In genomic region chr2:28915768-28916512, GRCm38 (mm10) we compare ENCODE assay signal across 9 mouse cellular contexts. TPM values are rescaled to one million over a fixed set of nuclear protein-coding genes. Genes with fewer than 3 reads are reported as not detected.
DNase-seq lines count a peak whose midpoint lies in the region; ATAC-seq lines count a peak whose summit lies in the region.
"Had no signal": no experiment of that assay in that cellular context is flagged by ENCODE, and none has a peak within 500 bp of the region (broad histone marks: within the 10 kb centered on the region; RNA-seq: fewer than 3 reads in every experiment).

No protein-coding gene starts in this region.

- H3K27ac ChIP-seq in heart, embryonic 10.5 days = no peak overlapping the region
- no peak overlapping the region for H3K27ac ChIP-seq in heart, embryonic 11.5 days (ENCODE audit: low read depth, low read length)
- peak overlapping the region; percentile 75 for H3K27ac ChIP-seq in hindbrain, embryonic 16.5 days (ENCODE audit: low read depth, low read length)
- H3K27ac ChIP-seq in liver, embryonic 13.5 days = no peak overlapping the region

- H3K27me3 ChIP-seq in heart, embryonic 10.5 days (ENCODE audit: insufficient read depth, poor library complexity, severe bottlenecking) = peaks cover 98% of the 10 kb centered on the region
- H3K27me3 ChIP-seq in heart, embryonic 11.5 days (ENCODE audit: control insufficient read depth, insufficient read depth, low read length) = peaks cover 92% of the 10 kb centered on the region
- H3K27me3 ChIP-seq in hindbrain, embryonic 16.5 days (replicated peaks; ENCODE audit: control insufficient read depth, insufficient read depth, low read length) = peaks cover 67% of the 10 kb centered on the region
- peaks cover 98% of the 10 kb centered on the region for H3K27me3 ChIP-seq in liver, embryonic 13.5 days

- peaks cover 15% of the 10 kb centered on the region for H3K4me1 ChIP-seq in heart, embryonic 10.5 days
- H3K4me1 ChIP-seq in heart, embryonic 11.5 days (ENCODE audit: control insufficient read depth, insufficient read depth, low read length) = peaks cover 8% of the 10 kb centered on the region
- H3K4me1 ChIP-seq in hindbrain, embryonic 16.5 days (ENCODE audit: control insufficient read depth, insufficient read depth, low read depth, low read length) = peaks cover 6% of the 10 kb centered on the region
- peaks cover 7% of the 10 kb centered on the region for H3K4me1 ChIP-seq in liver, embryonic 13.5 days (replicated peaks)

- no peaks in the 10 kb centered on the region for H3K9me3 ChIP-seq in heart, embryonic 10.5 days
- H3K9me3 ChIP-seq in heart, embryonic 11.5 days (replicated peaks; ENCODE audit: control insufficient read depth, low read length) = no peaks in the 10 kb centered on the region
- H3K9me3 ChIP-seq in hindbrain, embryonic 16.5 days (ENCODE audit: control insufficient read depth, low read length) = no peaks in the 10 kb centered on the region
- no peaks in the 10 kb centered on the region for H3K9me3 ChIP-seq in liver, embryonic 13.5 days (replicated peaks)

- WGBS in heart, embryonic 10.5 days = 1% methylated on average over 50 of the region's 50 CpGs
- under 1% methylated on average over 50 of the region's 50 CpGs for WGBS in heart, embryonic 11.5 days (ENCODE audit: insufficient replicate concordance)
- under 1% methylated on average over 50 of the region's 50 CpGs for WGBS in hindbrain, embryonic 16.5 days
- WGBS in liver, embryonic 13.5 days (ENCODE audit: insufficient replicate concordance) = 2% methylated on average over 50 of the region's 50 CpGs

- H3K4me2 ChIP-seq in heart, embryonic 11.5 days = no peak overlapping the region
- H3K4me2 ChIP-seq in hindbrain, embryonic 16.5 days (ENCODE audit: low read length) = peak overlapping the region; percentile 5
- H3K4me2 ChIP-seq in liver, embryonic 13.5 days = 0 out of 2 replicates have a peak overlapping the region, but pooled peaks have one; percentile 8

- no peak overlapping the region for H3K9ac ChIP-seq in heart, embryonic 11.5 days (ENCODE audit: low read depth, low read length)
- H3K9ac ChIP-seq in hindbrain, embryonic 16.5 days (ENCODE audit: low read depth, low read length) = peak overlapping the region; percentile 56
- H3K9ac ChIP-seq in liver, embryonic 13.5 days = no peak overlapping the region

- DNase-seq in heart, embryonic 10.5 days (ENCODE audit: low spot score) = peak; percentile 81
- DNase-seq in embryo, embryonic 9.5 days (ENCODE audit: extremely low spot score) = peak; percentile 79
- peak; percentile 58 for DNase-seq in liver, embryonic 13.5 days
- DNase-seq in neural tube, embryonic 10.5 days (ENCODE audit: extremely low spot score, low spot score) = peak; percentile 75
- peak; percentile 92 for DNase-seq in thymus, postnatal 25 days

- no peaks in the 10 kb centered on the region for H3K36me3 ChIP-seq in heart, embryonic 10.5 days
- H3K36me3 ChIP-seq in heart, embryonic 11.5 days (ENCODE audit: control insufficient read depth, insufficient read depth, low read length) = no peaks in the 10 kb centered on the region
- H3K36me3 ChIP-seq in hindbrain, embryonic 16.5 days (ENCODE audit: control insufficient read depth, insufficient read depth, low read length) = no peaks in the 10 kb centered on the region
- no peaks in the 10 kb centered on the region for H3K36me3 ChIP-seq in liver, embryonic 13.5 days

- H3K4me3 ChIP-seq in heart, embryonic 10.5 days = no peak overlapping the region
- no peak overlapping the region for H3K4me3 ChIP-seq in heart, embryonic 11.5 days (ENCODE audit: low read depth, low read length)
- peak overlapping the region; percentile 37 for H3K4me3 ChIP-seq in hindbrain, embryonic 16.5 days (ENCODE audit: low read length)
- H3K4me3 ChIP-seq in liver, embryonic 13.5 days (replicated peaks) = no peak overlapping the region; the same call in 1 of the 2 replicates
- H3K4me3 ChIP-seq: megakaryocyte, embryonic 14.5 days had no signal

- ATAC-seq in heart, embryonic 11.5 days (replicated peaks; ENCODE audit: insufficient number of reproducible peaks, low FRiP score, low TSS enrichment) = no peak; the same call in 1 of the 2 replicates
- peak; percentile 55; the same call in 1 of the 2 replicates for ATAC-seq in hindbrain, embryonic 16.5 days
- no peak for ATAC-seq in liver, embryonic 13.5 days (ENCODE audit: low read depth)
- ATAC-seq in erythroid progenitor cell, adult 5-6 weeks (replicated peaks; ENCODE audit: low FRiP score, poor library complexity, severe bottlenecking) = no peak

RNA-seq across cellular contexts. Expression of gene Barhl1, which starts 0.5 kb away (rescaled TPM):
- polyA plus RNA-seq in heart, embryonic 10.5 days (2016; fragmentation: Nextera tagmentation; extraction: Ambion mirVana) = not detected in 2 replicates
- polyA plus RNA-seq in heart, embryonic 11.5 days (2014; fragmentation: Nextera tagmentation; extraction: Ambion mirVana) = not detected in 2 replicates
- polyA plus RNA-seq in hindbrain, embryonic 16.5 days (2015; fragmentation: Nextera tagmentation; extraction: Ambion mirVana) = 27.3 and 29.3 TPM in 2 replicates
- not detected in 2 replicates for polyA plus RNA-seq in liver, embryonic 13.5 days (2015; fragmentation: Nextera tagmentation; extraction: Ambion mirVana)
- not detected in 2 replicates for total RNA-seq in erythroid progenitor cell, adult 5-6 weeks (2015; ENCODE audit: low replicate concordance)
- not detected in 2 replicates for total RNA-seq in erythroid progenitor cell, adult 5-6 weeks (2017; ENCODE audit: low replicate concordance)

Comparison
In these comparisons a context has a peak if more than half of its experiments do, and no peak if none do; other contexts are left out.
1. RNA of gene Barhl1, which starts 0.5 kb away (polyA plus RNA-seq): 27.3 to 29.3 TPM in hindbrain, embryonic 16.5 days; not detected in liver, embryonic 13.5 days, not detected in heart, embryonic 10.5 days and not detected in heart, embryonic 11.5 days; every median in the first group is over 10 times any median in the second.
2. Peak in every context shown above with its lines, with median percentiles within 50 percentile points of each other: DNase-seq.